Comparison of ENCODE assay signal across 8 mouse cellular contexts in genomic region chrX:48310706-48311517, GRCm38 (mm10). TPM values are rescaled to one million over a fixed set of nuclear protein-coding genes. Genes with fewer than 3 reads are reported as not detected.
DNase-seq lines count a peak whose midpoint lies in the region; ATAC-seq and TF ChIP-seq lines count a peak whose summit lies in the region.

No protein-coding gene starts in this region.

- H3K27ac ChIP-seq in heart, embryonic 12.5 days (ENCODE audit: poor library complexity, severe bottlenecking), result no peak overlapping the region
- H3K27ac ChIP-seq in embryonic facial prominence, embryonic 10.5 days (replicated peaks), result peak overlapping the region; percentile 72
- H3K27ac ChIP-seq in hindbrain, postnatal 0 days, result no peak overlapping the region
- H3K27ac ChIP-seq in midbrain, embryonic 16.5 days (ENCODE audit: low read length), result no peak overlapping the region

- H3K9ac ChIP-seq in heart, embryonic 12.5 days, result peak overlapping the region; percentile 58
- no peak overlapping the region for H3K9ac ChIP-seq in hindbrain, postnatal 0 days (replicated peaks; ENCODE audit: low read length)
- H3K9ac ChIP-seq in midbrain, embryonic 16.5 days (ENCODE audit: low read depth, low read length), result peak overlapping the region; percentile 44; the same call in 1 of the 2 replicates

- no peak for DNase-seq in heart, adult 9 months (ENCODE audit: low spot score in 2 of 2)
- peak; percentile 37 for DNase-seq in embryonic facial prominence, embryonic 10.5 days (ENCODE audit: low spot score)
- no peak for DNase-seq in hindbrain, postnatal 0 days (ENCODE audit: low spot score)
- no peak for DNase-seq in ovary, postnatal 10 days (ENCODE audit: low spot score)
- DNase-seq in right cerebral cortex, postnatal 36 days (ENCODE audit: low spot score in 2 of 2), result no peak
- no peak for DNase-seq in kidney, adult 11 months

- peak overlapping the region; percentile 75 for H3K4me2 ChIP-seq in heart, embryonic 12.5 days
- peak overlapping the region; percentile 48 for H3K4me2 ChIP-seq in hindbrain, postnatal 0 days (ENCODE audit: low read depth, low read length)
- peak overlapping the region; percentile 54 for H3K4me2 ChIP-seq in midbrain, embryonic 16.5 days (ENCODE audit: low read length)

- no peaks in the 10 kb centered on the region for H3K36me3 ChIP-seq in heart, embryonic 12.5 days
- no peaks in the 10 kb centered on the region for H3K36me3 ChIP-seq in embryonic facial prominence, embryonic 10.5 days (replicated peaks)
- no peaks in the 10 kb centered on the region for H3K36me3 ChIP-seq in hindbrain, postnatal 0 days (ENCODE audit: insufficient read depth, low read length)
- no peaks in the 10 kb centered on the region for H3K36me3 ChIP-seq in midbrain, embryonic 16.5 days (ENCODE audit: control insufficient read depth, insufficient read depth, low read length)

- H3K4me1 ChIP-seq in heart, embryonic 12.5 days (replicated peaks), result peaks cover 8% of the 10 kb centered on the region; the same call in 1 of the 2 replicates
- peaks cover 25% of the 10 kb centered on the region for H3K4me1 ChIP-seq in embryonic facial prominence, embryonic 10.5 days
- no peaks in the 10 kb centered on the region for H3K4me1 ChIP-seq in hindbrain, postnatal 0 days (ENCODE audit: insufficient read depth, low read length)
- peaks cover 2% of the 10 kb centered on the region; the same call in 1 of the 2 replicates for H3K4me1 ChIP-seq in midbrain, embryonic 16.5 days (ENCODE audit: control insufficient read depth, insufficient read depth, low read length)

- TF ChIP-seq CTCF in hindbrain, postnatal 0 days (IDR thresholded peaks at IDR 0.05; ENCODE audit: low read depth), result no peak

- WGBS in heart, embryonic 12.5 days, result 17% methylated on average over 25 of the region's 26 CpGs
- WGBS in embryonic facial prominence, embryonic 10.5 days, result 23% methylated on average over 26 of the region's 26 CpGs
- WGBS in hindbrain, postnatal 0 days, result 36% methylated on average over 26 of the region's 26 CpGs
- whole genome bisulfite sequencing in midbrain, embryonic 16.5 days, result 27% methylated on average over 21 of the region's 26 CpGs

- peak overlapping the region; percentile 34 for H3K4me3 ChIP-seq in heart, embryonic 12.5 days
- H3K4me3 ChIP-seq in embryonic facial prominence, embryonic 10.5 days, result peak overlapping the region; percentile 47
- H3K4me3 ChIP-seq in hindbrain, postnatal 0 days (ENCODE audit: low read length), result peak overlapping the region; percentile 24
- H3K4me3 ChIP-seq in midbrain, embryonic 16.5 days (ENCODE audit: low read depth, low read length), result peak overlapping the region; percentile 19

- H3K9me3 ChIP-seq in heart, embryonic 12.5 days (replicated peaks), result no peaks in the 10 kb centered on the region
- no peaks in the 10 kb centered on the region for H3K9me3 ChIP-seq in embryonic facial prominence, embryonic 10.5 days
- no peaks in the 10 kb centered on the region for H3K9me3 ChIP-seq in hindbrain, postnatal 0 days (ENCODE audit: low read length)
- H3K9me3 ChIP-seq in midbrain, embryonic 16.5 days (replicated peaks; ENCODE audit: control insufficient read depth, low read length, poor library complexity, severe bottlenecking), result no peaks in the 10 kb centered on the region

- ATAC-seq in heart, embryonic 12.5 days (ENCODE audit: insufficient number of reproducible peaks, low FRiP score), result no peak; the same call in 1 of the 2 replicates
- no peak for ATAC-seq in hindbrain, postnatal 0 days
- ATAC-seq in midbrain, embryonic 16.5 days, result no peak

- H3K27me3 ChIP-seq in heart, embryonic 12.5 days (replicated peaks), result peaks cover 10% of the 10 kb centered on the region
- peaks cover 61% of the 10 kb centered on the region for H3K27me3 ChIP-seq in embryonic facial prominence, embryonic 10.5 days (replicated peaks; ENCODE audit: low read depth, poor library complexity, severe bottlenecking)
- H3K27me3 ChIP-seq in hindbrain, postnatal 0 days (ENCODE audit: insufficient read depth, low read length), result no peaks in the 10 kb centered on the region
- H3K27me3 ChIP-seq in midbrain, embryonic 16.5 days (ENCODE audit: control insufficient read depth, insufficient read depth, low read depth, low read length), result no peaks in the 10 kb centered on the region

RNA-seq across cellular contexts. Expression of gene Bcorl1, which starts 30.2 kb away (rescaled TPM):
- polyA plus RNA-seq in heart, embryonic 12.5 days (2016; fragmentation: Nextera tagmentation; extraction: Ambion mirVana), result 4.6 and 5.9 TPM in 2 replicates
- 4.6 and 4.8 TPM in 2 replicates for polyA plus RNA-seq in embryonic facial prominence, embryonic 10.5 days (2016; fragmentation: Nextera tagmentation; extraction: Ambion mirVana)
- total RNA-seq in hindbrain, postnatal 0 days (2014; rRNA removed), result 7.8 and 8.5 TPM in 2 replicates
- polyA plus RNA-seq in hindbrain, postnatal 0 days (2015; fragmentation: Nextera tagmentation; extraction: Ambion mirVana), result 3.3 and 4.0 TPM in 2 replicates
- polyA plus RNA-seq in midbrain, embryonic 16.5 days (2015; fragmentation: Nextera tagmentation; extraction: Ambion mirVana), result 6.7 and 8.6 TPM in 2 replicates

RNA-seq across cellular contexts. Expression of gene Utp14a, which starts 54.2 kb away (rescaled TPM):
- 9.1 and 11.3 TPM in 2 replicates for polyA plus RNA-seq in heart, embryonic 12.5 days (2016; fragmentation: Nextera tagmentation; extraction: Ambion mirVana)
- polyA plus RNA-seq in embryonic facial prominence, embryonic 10.5 days (2016; fragmentation: Nextera tagmentation; extraction: Ambion mirVana), result 22.3 and 22.8 TPM in 2 replicates
- 2.8 and 5.8 TPM in 2 replicates for total RNA-seq in hindbrain, postnatal 0 days (2014; rRNA removed)
- polyA plus RNA-seq in hindbrain, postnatal 0 days (2015; fragmentation: Nextera tagmentation; extraction: Ambion mirVana), result 12.7 and 13.8 TPM in 2 replicates
- polyA plus RNA-seq in midbrain, embryonic 16.5 days (2015; fragmentation: Nextera tagmentation; extraction: Ambion mirVana), result 13.8 and 14.2 TPM in 2 replicates
